Mouse (Mus musculus) ES-E14 (cell line): ENCODE measurements around the gene Catsper2. TPM values are rescaled to one million over a fixed set of nuclear protein-coding genes. Genes with fewer than 3 reads are reported as not detected.

ENCODE experiments used
- DNase-seq: peaks from one replicate; pipeline ENCODE4 v3.0.0-alpha.2; 2013; ENCODE audit warnings: low read depth, low spot score
- H3K27ac ChIP-seq: 2 replicates; pipeline ENCODE4 v1.5.1; 2012; ENCODE audit warnings: low read depth, mild to moderate bottlenecking, low read length, moderate library complexity, mixed read lengths; ENCODE audit not compliant: poor library complexity, insufficient read depth, severe bottlenecking
- H3K36me3 ChIP-seq: 2 replicates; pipeline ENCODE4 v1.6.1; 2012; ENCODE audit warnings: mild to moderate bottlenecking, low read length, moderate library complexity, mixed read lengths; ENCODE audit not compliant: control insufficient read depth, poor library complexity, insufficient read depth, severe bottlenecking
- H3K4me1 ChIP-seq, 2 experiments: fragments of 150-350 bp in 1 of 2; sonication (generic) in 1 of 2; 2 replicates each; pipeline ENCODE4 v1.6.1; 2012; ENCODE audit warnings: low read length in 2 of 2, mild to moderate bottlenecking in 1 of 2, mixed read lengths in 1 of 2; ENCODE audit not compliant: control insufficient read depth in 2 of 2, insufficient read depth in 2 of 2, poor library complexity in 1 of 2
- H3K4me3 ChIP-seq, 2 experiments: fragments of 150-350 bp in 1 of 2; sonication (generic) in 1 of 2; 2 replicates each; pipeline ENCODE4 v1.5.1; 2012; ENCODE audit warnings: low read length in 2 of 2, low read depth in 1 of 2, mild to moderate bottlenecking in 1 of 2, mixed read lengths in 1 of 2; ENCODE audit not compliant: insufficient read depth in 1 of 2, poor library complexity in 1 of 2, severe bottlenecking in 1 of 2
- H3K9ac ChIP-seq: 2 replicates; pipeline ENCODE4 v1.6.1; 2012; ENCODE audit warnings: low read depth, mild to moderate bottlenecking, low read length, mixed read lengths; ENCODE audit not compliant: poor library complexity, insufficient read depth, severe bottlenecking
- H3K9me3 ChIP-seq: fragments of 150-350 bp; sonication (generic); 2 replicates; pipeline ENCODE4 v1.6.1; 2012; ENCODE audit warnings: low read depth, mild to moderate bottlenecking, low read length; ENCODE audit not compliant: control insufficient read depth, insufficient read depth
- CHD2 ChIP-seq: IDR thresholded peaks from 2 replicates; pipeline ENCODE4 v1.6.1; 2014; ENCODE audit warnings: mild to moderate bottlenecking, low read depth, low read length, inconsistent platforms
- HCFC1 ChIP-seq: IDR thresholded peaks from 2 replicates; pipeline ENCODE4 v1.6.1; 2012; ENCODE audit warnings: low read length, inconsistent platforms, borderline replicate concordance; ENCODE audit not compliant: insufficient read depth
- MAFK ChIP-seq: IDR thresholded peaks from 2 replicates; pipeline ENCODE4 v1.6.1; 2014; ENCODE audit warnings: mild to moderate bottlenecking, low read depth, low read length, inconsistent platforms; ENCODE audit not compliant: insufficient read depth
- ZC3H11A ChIP-seq: IDR thresholded peaks from 2 replicates; pipeline ENCODE4 v1.6.1; 2012; ENCODE audit warnings: low read depth, mild to moderate bottlenecking, inconsistent platforms, low read length, borderline replicate concordance
- ZNF384 ChIP-seq: IDR thresholded peaks from 2 replicates; pipeline ENCODE4 v1.6.1; 2012; ENCODE audit warnings: low read depth, low read length, inconsistent platforms
- in situ Hi-C, 2 experiments: fragments of 600-800 bp; cut with MboI; formaldehyde crosslinking; loops; one replicate each; pipeline ENCODE4 v1.15.1; 2025; ENCODE audit warnings: low sequenced_read_pairs in 2 of 2, inconsistent platforms in 1 of 2; ENCODE audit not compliant: unreplicated experiment in 2 of 2
- total RNA-seq: library from RNA; depleted of rRNA; stranded (reverse); fragments of 300-350 nt; gene quantifications from 2 replicates; pipeline ENCODE4 v1.2.3, GENCODE M21; 2012; rRNA removed

Catsper2 gene
- total RNA-seq, 1 experiment, result 3.3 TPM

DNA sequence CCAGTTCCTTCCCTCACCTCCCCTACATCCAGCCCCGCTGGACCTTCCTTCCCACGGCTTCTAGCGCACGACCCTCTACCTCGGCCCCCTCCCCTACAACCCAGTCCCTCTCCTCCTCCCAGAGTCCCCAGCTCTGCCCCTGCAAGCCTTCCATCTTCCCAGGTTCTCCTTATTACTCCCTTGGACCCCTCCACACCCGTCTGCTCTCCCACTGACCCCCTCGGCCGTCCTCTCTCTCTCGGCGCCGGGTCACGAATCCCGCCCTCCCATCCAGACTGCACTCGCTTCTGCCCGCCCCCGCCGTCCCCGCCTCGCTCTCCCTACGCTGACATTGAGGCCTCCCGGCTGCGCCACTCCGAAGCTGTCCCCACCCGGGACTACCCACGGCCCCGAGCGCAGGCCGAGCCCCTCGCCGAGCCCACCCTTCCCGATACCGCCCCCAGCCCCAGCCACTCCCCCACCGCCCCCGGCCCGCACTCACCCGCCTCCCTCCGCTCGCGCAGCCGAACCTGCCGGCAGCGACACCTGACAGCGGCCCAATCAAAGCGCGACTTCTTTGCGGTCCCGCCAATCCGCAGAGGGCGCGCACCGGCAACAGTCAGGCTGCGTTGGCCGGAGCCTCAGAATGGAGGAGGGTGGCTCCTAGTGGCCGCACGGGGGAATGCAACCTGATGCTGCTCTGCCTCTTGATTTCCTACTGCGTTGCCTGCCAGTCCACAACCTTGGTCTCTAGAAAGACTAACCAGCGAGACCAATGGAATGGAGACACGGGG is 58.6 kb downstream of the Catsper2 start, which contains the start of gene Ppip5k1:
Ppip5k1 (minus strand) TSS at position 577 of the 773 bp plus-strand sequence.
- no peaks in the 10 kb centered on the region for H3K9me3 ChIP-seq
- H3K36me3 ChIP-seq, result no peaks in the 10 kb centered on the region
- peak within 1 kb of the TSS; percentile 82 for H3K9ac ChIP-seq
- H3K4me3 ChIP-seq, result peak within 1 kb of the TSS; percentile 87 to 93
- H3K4me1 ChIP-seq, result peaks cover 2 to 7% of the 10 kb centered on the region in 2 experiments; a peak in 2 of 4 replicates
- DNase-seq, result peak; percentile 90
- H3K27ac ChIP-seq, result no peak within 1 kb of the TSS; the same call in 1 of the 2 replicates
- TF ChIP-seq HCFC1, result peak; percentile 36; the same call in 1 of the 2 replicates
- no peak for TF ChIP-seq MAFK
- TF ChIP-seq ZC3H11A, result no peak
- TF ChIP-seq CHD2, result no peak
- in situ Hi-C loops, result no loop called here

DNA sequence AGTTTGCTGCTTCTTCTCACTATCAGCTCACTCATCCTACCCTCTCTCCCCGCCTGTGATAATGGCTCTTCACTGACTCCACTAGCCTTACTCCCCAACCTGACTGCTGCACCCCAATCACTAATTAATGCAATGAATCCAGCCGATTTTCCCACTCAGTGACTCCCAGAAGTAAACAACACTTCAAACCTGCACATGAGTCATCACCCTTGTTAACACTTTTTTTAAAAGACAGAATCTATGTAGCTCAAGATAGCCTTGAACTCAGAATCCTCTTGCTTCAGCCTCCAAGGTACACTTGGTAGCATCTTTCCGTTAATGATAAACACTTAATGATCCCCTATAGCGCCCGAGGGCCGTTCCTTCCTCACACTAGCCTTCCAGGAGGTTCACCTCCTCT is 59.2 kb downstream of the Catsper2 start:
- H3K36me3 ChIP-seq, result no peaks in the 10 kb centered on the region
- in situ Hi-C loops, result no loop called here
- no peak for DNase-seq
- peaks cover 2 to 6% of the 10 kb centered on the region in 2 experiments; a peak in 2 of 4 replicates for H3K4me1 ChIP-seq
- H3K27ac ChIP-seq, result no peak overlapping the region
- no peaks in the 10 kb centered on the region for H3K9me3 ChIP-seq
- TF ChIP-seq MAFK (no peak), ZNF384 (no peak), CHD2 (no peak), ZC3H11A (no peak), HCFC1 (no peak)
- H3K9ac ChIP-seq, result peak overlapping the region; percentile 82
- peak overlapping the region; percentile 87 to 93 for H3K4me3 ChIP-seq

- no peak overlapping the region for H3K9ac ChIP-seq
- no peak for TF ChIP-seq HCFC1
- no peak for TF ChIP-seq ZNF384
- TF ChIP-seq MAFK, result no peak
- no peak for TF ChIP-seq CHD2
- no peak for TF ChIP-seq ZC3H11A
- no peak overlapping the region for H3K4me3 ChIP-seq
- no peaks in the 10 kb centered on the region for H3K9me3 ChIP-seq
- no peak for DNase-seq
- in situ Hi-C loops, result no loop called here
- peaks cover 2% of the 10 kb centered on the region in 2 experiments; a peak in 1 of 4 replicates for H3K4me1 ChIP-seq
- no peaks in the 10 kb centered on the region for H3K36me3 ChIP-seq
- H3K27ac ChIP-seq, result no peak overlapping the region
Measured at GRCm38 (mm10) chr2:121353156-121353555, 60.4 kb downstream of the Catsper2 start.

Other genes starting within 250 kb of the Catsper2 start
- 38.1 and 45.9 TPM in 2 replicates for gene Tubgcp4, start 243.1 kb downstream of the Catsper2 start, total RNA-seq
- gene Zscan29, start 242.7 kb downstream of the Catsper2 start, total RNA-seq, result 3.5 and 5.0 TPM in 2 replicates
- 47.6 and 63.3 TPM in 2 replicates for gene Trp53bp1, start 142.4 kb downstream of the Catsper2 start, total RNA-seq
- 4.3 and 4.4 TPM in 2 replicates for gene Map1a, start 124.2 kb downstream of the Catsper2 start, total RNA-seq
- 7.6 and 8.8 TPM in 2 replicates for gene Ppip5k1, start 58.4 kb downstream of the Catsper2 start, total RNA-seq
- 8.3 and 11.3 TPM in 2 replicates for gene Ckmt1, start 56.1 kb downstream of the Catsper2 start, total RNA-seq
- 0.09 TPM in 1 of 2 replicates, not detected in the other for gene Strc, start 26.6 kb downstream of the Catsper2 start, total RNA-seq
- gene Pdia3, start within 50 bp of the Catsper2 start, total RNA-seq, result 209 and 251 TPM in 2 replicates
- 7.5 and 16.5 TPM in 2 replicates for gene Ell3, start 30.5 kb upstream of the Catsper2 start, total RNA-seq
- gene Serf2, start 35.4 kb upstream of the Catsper2 start, total RNA-seq, result 428 and 459 TPM in 2 replicates
- gene Hypk, start 39.5 kb upstream of the Catsper2 start, total RNA-seq, result 21.5 and 22.0 TPM in 2 replicates
- 0.90 and 1.5 TPM in 2 replicates for gene Serinc4, start 43.0 kb upstream of the Catsper2 start, total RNA-seq
- gene Mfap1b, start 60.3 kb upstream of the Catsper2 start, total RNA-seq, result 15.8 and 23.2 TPM in 2 replicates
- 20.6 and 27.8 TPM in 2 replicates for gene Mfap1a, start 92.9 kb upstream of the Catsper2 start, total RNA-seq
- 19.9 and 21.5 TPM in 2 replicates for gene Wdr76, start 92.9 kb upstream of the Catsper2 start, total RNA-seq